Mouse (Mus musculus) c-Kit-positive CD71-negative TER-119-negative erythroid progenitor cells, embryonic 14.5 days (primary cell): ENCODE results near the gene Ogdh.
"Not testable (repeated sequence)": the region's sequence is repeated elsewhere in the genome, so short reads cannot be mapped to it uniquely, and the experiment has no call there.

Experiments used
- DNase-seq: peaks from one replicate; pipeline ENCODE4 v3.0.0-alpha.2; 2013; ENCODE audit warnings: low read depth

Ogdh gene

DNA sequence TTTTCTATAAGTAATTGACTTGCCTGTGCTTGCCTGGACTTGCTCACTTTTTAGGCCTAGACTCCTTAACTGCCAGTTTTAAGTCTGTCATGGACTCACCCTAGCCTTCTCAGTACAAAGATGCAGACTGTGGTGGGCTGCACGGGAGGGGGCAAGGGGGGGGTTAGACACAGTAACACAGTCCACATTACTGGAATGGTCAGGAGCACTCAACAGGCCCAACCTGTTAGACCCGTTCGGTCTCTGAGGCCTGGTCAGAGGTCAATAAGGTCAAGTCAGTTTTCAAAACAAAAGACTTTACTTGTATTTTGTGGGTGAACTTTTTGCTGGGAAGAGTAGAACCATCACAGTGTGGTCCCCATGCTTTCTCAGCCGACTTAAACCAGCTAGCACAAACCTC lies 75.7 kb downstream of the Ogdh start:
- no peak for DNase-seq

DNA sequence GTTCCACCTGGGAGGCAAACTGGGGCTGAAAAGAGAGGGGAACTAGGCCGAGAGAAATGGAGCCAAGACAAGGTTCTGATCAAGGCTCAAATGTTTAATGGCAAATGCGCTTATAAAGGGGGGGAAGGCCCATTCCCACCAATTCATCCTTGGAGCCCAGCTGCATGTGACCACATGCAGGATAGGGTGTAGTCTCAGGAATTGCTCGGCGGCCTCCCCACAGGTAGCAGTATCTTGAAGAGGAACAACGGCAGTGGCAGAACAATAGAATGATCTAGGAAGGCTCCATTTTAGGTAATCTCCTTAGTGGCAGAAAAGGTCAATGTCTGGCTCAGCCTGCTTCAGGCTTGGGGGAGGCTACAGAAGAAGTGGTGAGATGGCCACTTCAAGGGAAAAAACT lies 76.6 kb downstream of the Ogdh start:
- DNase-seq, result not testable (repeated sequence)

GRCm38 (mm10) chr11:6371376-6372155 lies 80.1 kb downstream of the Ogdh start:
- DNase-seq, result no peak

GRCm38 (mm10) chr11:6372784-6373183 lies 81.4 kb downstream of the Ogdh start:
- no peak for DNase-seq

- no peak for DNase-seq
Observed at GRCm38 (mm10) chr11:6380916-6381315, 89.5 kb downstream of the Ogdh start.

GRCm38 (mm10) chr11:6388126-6388725 lies 96.8 kb downstream of the Ogdh start:
- DNase-seq, result no peak

DNA sequence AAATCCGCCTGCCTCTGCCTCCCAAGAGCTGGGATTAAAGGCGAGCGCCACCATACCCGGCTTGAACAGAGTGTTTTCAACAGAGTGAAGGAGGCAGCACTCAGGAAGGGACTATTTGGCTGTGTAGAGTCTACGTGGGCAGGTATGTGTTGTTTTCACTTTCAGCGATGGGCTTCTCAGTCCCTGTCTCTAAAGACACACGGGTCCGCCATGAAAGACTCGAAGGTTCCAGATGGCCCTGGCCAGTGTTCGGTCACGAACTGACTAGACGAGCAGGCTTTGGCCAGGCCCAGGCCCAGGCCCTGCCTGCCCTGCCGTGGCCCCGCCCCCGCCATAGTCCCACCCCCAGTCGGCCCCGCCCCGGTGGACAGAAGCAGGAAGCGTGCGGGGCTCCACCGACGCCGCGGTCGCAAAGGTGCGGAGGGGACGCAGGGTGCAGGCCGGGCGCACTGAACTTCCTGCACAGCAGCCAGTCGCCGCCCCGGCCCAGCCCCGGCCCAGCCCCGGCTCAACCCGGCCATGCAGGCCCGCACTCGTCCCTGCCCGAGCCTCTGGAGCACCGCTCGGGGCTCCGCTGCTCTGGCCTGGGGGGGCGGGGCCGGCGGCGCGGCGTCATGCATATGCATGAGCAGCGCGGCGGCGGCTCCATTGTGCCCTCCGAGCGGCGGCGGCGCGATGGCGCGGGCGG lies 97.4 kb downstream of the Ogdh start, which contains the start of gene Zmiz2:
Gene Zmiz2 (plus strand): TSS at position 349 of the 688 bp plus-strand sequence.
- DNase-seq, result peak; percentile 81

GRCm38 (mm10) chr11:6389483-6389921 lies 98.1 kb downstream of the Ogdh start:
- DNase-seq, result no peak

- DNase-seq, result no peak
Observed at GRCm38 (mm10) chr11:6390376-6391053, 99.1 kb downstream of the Ogdh start.

DNA sequence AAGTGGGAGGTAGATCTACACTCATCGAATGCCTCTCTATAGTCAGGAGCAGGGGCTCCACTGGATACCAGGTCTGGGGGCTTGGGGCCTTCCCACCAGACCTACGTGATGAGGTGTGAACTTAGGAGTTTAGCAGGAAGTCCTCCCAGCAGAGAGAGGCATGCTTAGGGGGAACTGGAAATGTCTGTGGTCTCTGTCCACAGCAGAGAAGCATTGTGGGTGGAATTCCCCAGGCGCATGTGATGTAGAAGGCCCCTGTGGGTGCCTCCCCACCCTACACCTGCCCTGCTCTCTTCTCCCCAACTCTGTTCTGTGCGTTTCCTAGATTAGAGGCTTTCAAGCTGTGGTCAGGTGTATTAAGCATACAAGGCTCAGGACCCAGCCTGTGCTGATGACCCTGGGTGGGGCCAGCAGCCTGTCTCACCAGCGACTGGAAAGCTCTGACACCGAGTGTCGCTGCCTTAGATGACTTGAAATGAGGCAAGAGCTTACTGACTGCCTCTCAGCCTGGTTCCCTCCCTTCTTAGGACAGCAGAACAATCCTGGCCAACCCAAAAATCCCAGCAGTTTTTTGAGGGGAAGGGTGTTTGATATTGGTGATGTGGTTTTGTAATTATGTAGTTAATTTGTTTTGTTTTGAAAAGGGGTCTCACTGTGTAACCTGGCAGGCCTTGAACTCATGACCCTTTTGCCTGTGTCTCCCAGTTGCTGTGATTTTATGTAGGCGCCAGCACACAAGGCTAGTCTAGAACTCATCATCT lies 100.3 kb downstream of the Ogdh start:
- no peak for DNase-seq

DNA sequence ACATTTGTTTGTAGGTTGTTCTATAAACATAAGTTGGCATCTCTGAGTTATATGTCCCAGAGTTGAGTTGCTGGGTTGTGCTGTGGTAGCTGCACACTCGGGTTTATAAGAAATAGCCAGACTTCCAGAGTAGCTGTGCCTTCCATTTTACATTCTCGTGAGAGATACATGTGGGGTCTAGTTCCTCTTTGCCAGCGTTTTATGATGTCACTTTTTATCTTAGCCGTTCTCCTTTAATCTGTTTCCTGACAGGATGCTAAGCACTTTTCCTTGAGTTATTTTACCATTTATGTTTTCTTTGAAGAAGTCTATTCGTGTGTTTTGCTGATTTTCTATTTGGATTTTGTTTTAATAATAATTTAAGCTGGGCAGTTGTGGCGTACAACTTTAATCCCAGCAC lies 101.4 kb downstream of the Ogdh start:
- no peak for DNase-seq

DNA sequence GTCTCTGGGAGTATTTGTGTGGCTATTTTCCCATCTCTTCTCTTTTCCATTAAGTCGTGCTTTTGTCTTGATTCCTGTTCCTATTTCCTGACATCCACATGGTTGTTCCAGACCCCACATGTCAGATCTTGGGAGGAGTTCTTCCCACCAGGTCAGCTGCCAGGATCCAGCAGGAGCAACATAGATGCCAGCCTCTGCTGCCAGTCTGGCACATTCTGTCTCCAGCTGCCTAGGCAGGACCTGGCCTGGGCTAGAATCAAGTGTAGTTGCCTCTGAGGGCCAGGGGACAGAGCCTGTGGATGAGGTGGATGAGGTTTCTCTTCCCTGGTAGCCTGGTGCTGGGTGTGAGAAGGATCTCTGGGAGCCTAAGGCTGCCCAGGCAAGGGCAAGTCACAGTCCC lies 102.4 kb downstream of the Ogdh start:
- DNase-seq, result no peak

- DNase-seq, result no peak
Observed at GRCm38 (mm10) chr11:6395565-6395964, 104.1 kb downstream of the Ogdh start.

- no peak for DNase-seq
Observed at GRCm38 (mm10) chr11:6398141-6398540, 106.7 kb downstream of the Ogdh start.

- peak; percentile 53 for DNase-seq
Observed at GRCm38 (mm10) chr11:6402515-6403510, 111.4 kb downstream of the Ogdh start.

DNA sequence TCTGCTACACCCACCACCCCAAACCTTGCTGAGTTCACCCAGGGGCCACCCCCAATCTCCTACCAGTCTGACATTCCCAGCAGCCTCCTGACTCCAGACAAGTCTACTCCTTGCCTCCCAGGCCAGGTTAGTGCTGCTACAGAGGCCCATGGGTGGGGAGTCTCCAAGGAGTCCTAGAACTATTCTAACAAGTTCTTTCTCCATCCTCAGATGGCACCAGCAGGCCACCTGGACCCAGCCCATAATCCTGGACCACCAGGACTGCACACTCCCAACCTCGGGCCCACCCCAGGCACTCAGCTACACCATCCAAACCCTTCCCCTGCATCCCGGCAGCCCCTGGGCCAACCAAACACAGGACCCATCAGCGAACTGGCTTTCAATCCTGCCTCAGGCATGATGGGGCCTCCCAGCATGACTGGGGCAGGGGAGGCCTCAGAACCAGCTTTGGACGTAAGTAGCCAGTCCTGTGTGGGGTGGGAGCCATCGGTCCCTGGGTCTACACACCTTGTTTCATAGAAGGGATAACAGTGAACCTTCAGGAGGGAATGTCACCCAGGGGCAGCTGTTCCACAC lies 112.5 kb downstream of the Ogdh start:
- DNase-seq, result no peak

DNA sequence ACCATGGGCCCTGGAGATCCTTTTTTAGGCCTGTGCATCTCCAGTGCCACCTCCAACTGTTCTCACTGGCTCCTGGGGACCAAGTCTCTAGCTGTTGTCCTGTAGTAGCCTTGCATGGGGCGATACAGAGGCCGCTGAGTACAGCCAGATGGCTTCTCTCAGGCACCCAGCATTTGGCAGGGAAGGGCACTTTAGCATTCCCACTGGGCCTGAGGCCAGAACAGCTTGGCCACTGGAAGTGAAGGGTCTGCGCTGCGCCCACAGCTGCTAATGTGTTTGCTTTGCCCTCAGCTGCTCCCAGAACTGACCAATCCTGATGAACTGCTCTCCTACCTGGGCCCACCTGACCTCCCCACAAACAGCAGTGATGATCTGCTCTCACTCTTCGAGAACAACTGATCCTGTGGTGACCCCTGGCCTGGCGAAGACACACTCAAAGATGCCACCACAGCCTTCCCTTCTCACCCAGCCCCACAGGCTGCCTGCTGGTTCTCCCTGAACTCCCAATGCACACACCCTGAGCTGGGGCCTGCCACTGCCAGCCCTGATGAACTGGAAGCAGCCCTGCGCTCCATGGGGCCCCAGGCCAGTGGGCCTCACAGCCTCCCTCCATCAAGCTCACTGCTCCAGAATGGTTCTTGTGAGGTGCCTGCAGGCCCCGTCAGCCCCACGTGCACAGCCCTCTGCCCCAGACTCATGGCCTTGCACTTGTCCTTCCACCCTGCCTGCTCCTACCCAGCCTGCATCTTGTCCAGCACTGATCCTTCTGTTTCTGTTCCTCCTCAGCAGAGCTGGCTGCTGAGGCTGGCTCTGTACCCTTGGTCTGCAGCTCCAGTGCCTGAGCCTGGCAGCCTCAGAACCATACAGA lies 113.5 kb downstream of the Ogdh start:
- no peak for DNase-seq

DNA sequence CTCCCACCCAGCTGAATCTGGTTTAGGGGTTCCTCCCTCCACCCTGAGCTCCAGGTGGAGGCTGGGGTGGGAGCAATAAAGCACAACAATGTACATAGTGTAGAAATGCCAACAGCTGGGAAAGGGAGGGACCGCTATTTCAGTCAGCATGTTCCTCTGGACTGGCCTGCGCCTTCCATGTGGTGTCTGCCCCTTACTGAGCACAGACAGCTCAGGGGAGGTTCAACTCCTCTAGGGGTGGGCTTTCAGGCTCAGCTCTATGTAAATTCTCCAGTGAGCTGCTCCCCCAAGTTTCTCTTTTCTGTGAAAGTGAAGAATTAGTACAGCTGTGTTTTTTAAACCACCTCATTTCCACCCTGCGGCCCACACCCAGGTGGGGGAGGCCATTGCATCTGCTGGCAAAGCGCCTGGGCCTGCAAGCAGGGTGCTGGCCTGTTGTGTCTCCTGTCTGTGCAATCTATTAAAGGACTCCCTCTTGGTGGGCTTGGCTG lies 114.2 kb downstream of the Ogdh start:
- no peak for DNase-seq
